Comparison of ENCODE assay signal across 17 mouse cellular contexts in the genomic region with DNA sequence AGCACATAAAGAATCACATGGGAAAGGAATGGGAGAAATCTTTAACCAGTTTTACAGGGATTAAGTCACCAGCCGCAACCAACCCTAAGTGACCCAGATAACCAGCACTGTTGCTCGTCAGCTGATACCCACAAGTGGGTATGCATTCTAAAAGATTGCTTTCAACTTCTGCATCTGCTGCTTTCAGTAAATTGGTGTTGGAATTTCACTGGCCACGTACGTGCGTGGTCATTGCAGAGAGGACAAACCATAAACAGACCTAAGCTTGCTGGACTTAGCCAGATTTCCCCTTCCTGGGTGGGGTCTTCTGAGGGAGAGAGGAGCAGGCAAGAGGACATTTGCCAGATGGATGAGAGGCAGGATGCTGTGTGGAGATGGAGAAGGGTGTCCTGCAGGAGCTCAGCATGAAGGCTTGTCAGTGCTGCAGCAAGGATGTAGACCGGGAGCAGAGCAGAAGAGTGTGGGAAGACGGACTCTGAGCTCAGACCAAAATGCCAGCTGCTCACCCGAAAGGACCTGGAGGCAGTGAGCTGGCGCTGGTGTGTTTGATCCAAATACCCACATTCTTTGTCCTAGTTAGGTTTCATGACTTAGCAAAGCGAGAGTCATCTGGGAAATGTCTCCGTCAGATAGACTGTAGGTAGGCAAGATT. TPM values are rescaled to one million over a fixed set of nuclear protein-coding genes. Genes with fewer than 3 reads are reported as not detected.
DNase-seq lines count a peak whose midpoint lies in the region; ATAC-seq and TF ChIP-seq lines count a peak whose summit lies in the region.
"Had no signal": no experiment of that assay in that cellular context is flagged by ENCODE, and none has a peak within 500 bp of the region (broad histone marks: within the 10 kb centered on the region; RNA-seq: fewer than 3 reads in every experiment).

No protein-coding gene starts in this region.

- H3K27me3 ChIP-seq in embryonic facial prominence, embryonic 14.5 days (replicated peaks; ENCODE audit: control insufficient read depth, insufficient read depth, low read length): no peaks in the 10 kb centered on the region
- no peaks in the 10 kb centered on the region for H3K27me3 ChIP-seq in embryonic facial prominence, embryonic 10.5 days (replicated peaks; ENCODE audit: low read depth, poor library complexity, severe bottlenecking)
- no peaks in the 10 kb centered on the region for H3K27me3 ChIP-seq in liver, adult 2 months (ENCODE audit: control insufficient read depth, insufficient read depth, low read length)
- no peaks in the 10 kb centered on the region for H3K27me3 ChIP-seq in liver, embryonic 11.5 days (replicated peaks; ENCODE audit: control insufficient read depth, insufficient read depth, low read length)
- no peaks in the 10 kb centered on the region for H3K27me3 ChIP-seq in intestine, embryonic 16.5 days (replicated peaks; ENCODE audit: control insufficient read depth, insufficient read depth, low read length)
- peaks cover 6% of the 10 kb centered on the region; the same call in 1 of the 2 replicates for H3K27me3 ChIP-seq in heart, embryonic 10.5 days (ENCODE audit: insufficient read depth, poor library complexity, severe bottlenecking)
- H3K27me3 ChIP-seq in hindbrain, embryonic 12.5 days: no peaks in the 10 kb centered on the region
- H3K27me3 ChIP-seq: midbrain, embryonic 15.5 days; neural tube, embryonic 13.5 days had no signal

- no peak overlapping the region for H3K4me3 ChIP-seq in embryonic facial prominence, embryonic 14.5 days (ENCODE audit: low read depth, low read length)
- no peak overlapping the region for H3K4me3 ChIP-seq in embryonic facial prominence, embryonic 10.5 days
- no peak overlapping the region for H3K4me3 ChIP-seq in liver, adult 2 months (ENCODE audit: insufficient read depth, low read depth, low read length)
- H3K4me3 ChIP-seq in liver, embryonic 11.5 days (ENCODE audit: low read depth, low read length): no peak overlapping the region
- H3K4me3 ChIP-seq in intestine, embryonic 16.5 days (ENCODE audit: low read length): no peak overlapping the region
- H3K4me3 ChIP-seq in heart, embryonic 10.5 days: no peak overlapping the region
- no peak overlapping the region for H3K4me3 ChIP-seq in hindbrain, embryonic 12.5 days
- H3K4me3 ChIP-seq: heart, adult 2 months; midbrain, embryonic 15.5 days; neural tube, embryonic 13.5 days had no signal

- H3K36me3 ChIP-seq in embryonic facial prominence, embryonic 14.5 days (ENCODE audit: control insufficient read depth, insufficient read depth, low read length): no peaks in the 10 kb centered on the region
- H3K36me3 ChIP-seq in embryonic facial prominence, embryonic 10.5 days (replicated peaks): no peaks in the 10 kb centered on the region; the same call in 1 of the 2 replicates
- H3K36me3 ChIP-seq in liver, adult 2 months (ENCODE audit: control insufficient read depth, insufficient read depth, low read length): 0 out of 2 replicates have a peak, but pooled peaks cover 5% of the 10 kb centered on the region
- no peaks in the 10 kb centered on the region for H3K36me3 ChIP-seq in liver, embryonic 11.5 days (ENCODE audit: control insufficient read depth, insufficient read depth, low read length)
- H3K36me3 ChIP-seq in intestine, embryonic 16.5 days (ENCODE audit: control insufficient read depth, insufficient read depth, low read length): no peaks in the 10 kb centered on the region
- H3K36me3 ChIP-seq in heart, embryonic 10.5 days: no peaks in the 10 kb centered on the region
- H3K36me3 ChIP-seq in hindbrain, embryonic 12.5 days: peaks cover 21% of the 10 kb centered on the region
- H3K36me3 ChIP-seq: G1E had no signal

- no peak overlapping the region for H3K9ac ChIP-seq in embryonic facial prominence, embryonic 14.5 days (ENCODE audit: low read depth, low read length)
- no peak overlapping the region for H3K9ac ChIP-seq in liver, adult 2 months (ENCODE audit: low read depth, low read length)
- H3K9ac ChIP-seq in liver, embryonic 11.5 days (ENCODE audit: low read depth, low read length): no peak overlapping the region
- no peak overlapping the region; the same call in 1 of the 2 replicates for H3K9ac ChIP-seq in intestine, embryonic 16.5 days (ENCODE audit: low read depth, low read length)
- no peak overlapping the region for H3K9ac ChIP-seq in hindbrain, embryonic 12.5 days
- H3K9ac ChIP-seq: midbrain, embryonic 15.5 days; neural tube, embryonic 13.5 days had no signal

- no peak overlapping the region for H3K4me2 ChIP-seq in embryonic facial prominence, embryonic 14.5 days (ENCODE audit: low read depth, low read length)
- no peak overlapping the region for H3K4me2 ChIP-seq in liver, embryonic 11.5 days
- H3K4me2 ChIP-seq in intestine, embryonic 16.5 days (ENCODE audit: low read depth, low read length): no peak overlapping the region
- H3K4me2 ChIP-seq in hindbrain, embryonic 12.5 days (replicated peaks): no peak overlapping the region
- H3K4me2 ChIP-seq: midbrain, embryonic 15.5 days; neural tube, embryonic 13.5 days had no signal

- H3K79me2 ChIP-seq in liver, adult 2 months (ENCODE audit: control insufficient read depth, insufficient read depth, low read length): no peaks in the 10 kb centered on the region

- DNase-seq in embryonic facial prominence, embryonic 14.5 days (ENCODE audit: low spot score): no peak
- no peak for DNase-seq in embryonic facial prominence, embryonic 10.5 days (ENCODE audit: low spot score)
- peak; percentile 76 for DNase-seq in liver, adult 2 months (ENCODE audit: extremely low read depth, low read depth, low spot score)
- no peak for DNase-seq in liver, embryonic 11.5 days (ENCODE audit: low spot score)
- peak; percentile 83 for DNase-seq in brain, adult 2 months (ENCODE audit: low read depth, low spot score)
- no peak for DNase-seq in heart, embryonic 10.5 days (ENCODE audit: low spot score)
- DNase-seq: adrenal gland, postnatal 36 days; B cell, adult 2 months; heart, adult 2 months; lung, adult 18-20 months; thymus, postnatal 36 days had no signal

- no peak for TF ChIP-seq POLR2A in liver, adult 2 months (IDR thresholded peaks at IDR 0.05; ENCODE audit: extremely low read depth, insufficient read depth, low read length)

- no peak for TF ChIP-seq CTCF in liver, adult 2 months (IDR thresholded peaks at IDR 0.05; ENCODE audit: low read depth, low read length)

- H3K4me1 ChIP-seq in embryonic facial prominence, embryonic 14.5 days (ENCODE audit: control insufficient read depth, insufficient read depth, low read length): peaks cover 17% of the 10 kb centered on the region
- peaks cover 14% of the 10 kb centered on the region for H3K4me1 ChIP-seq in embryonic facial prominence, embryonic 10.5 days
- H3K4me1 ChIP-seq in liver, adult 2 months (ENCODE audit: control insufficient read depth, insufficient read depth, low read length): peaks cover 25% of the 10 kb centered on the region
- no peaks in the 10 kb centered on the region for H3K4me1 ChIP-seq in liver, embryonic 11.5 days (replicated peaks; ENCODE audit: control insufficient read depth, insufficient read depth, low read length)
- H3K4me1 ChIP-seq in intestine, embryonic 16.5 days (ENCODE audit: control insufficient read depth, insufficient read depth, low read length): peaks cover 22% of the 10 kb centered on the region
- peaks cover 28% of the 10 kb centered on the region for H3K4me1 ChIP-seq in heart, embryonic 10.5 days
- H3K4me1 ChIP-seq in hindbrain, embryonic 12.5 days: no peaks in the 10 kb centered on the region
- H3K4me1 ChIP-seq: midbrain, embryonic 15.5 days; neural tube, embryonic 13.5 days had no signal

- peak; percentile 14; the same call in 1 of the 2 replicates for ATAC-seq in embryonic facial prominence, embryonic 14.5 days (ENCODE audit: low read depth)
- no peak for ATAC-seq in liver, embryonic 11.5 days (replicated peaks; ENCODE audit: low FRiP score)
- ATAC-seq in intestine, embryonic 16.5 days: peak; percentile 62
- ATAC-seq in hindbrain, embryonic 12.5 days (ENCODE audit: low FRiP score): no peak
- ATAC-seq: forebrain, embryonic 16.5 days; midbrain, embryonic 15.5 days had no signal

- H3K27ac ChIP-seq in embryonic facial prominence, embryonic 14.5 days (replicated peaks; ENCODE audit: low read depth, low read length): no peak overlapping the region
- no peak overlapping the region for H3K27ac ChIP-seq in embryonic facial prominence, embryonic 10.5 days (replicated peaks)
- H3K27ac ChIP-seq in liver, adult 2 months (replicated peaks; ENCODE audit: insufficient read depth, low read depth, low read length): peak overlapping the region; percentile 42
- H3K27ac ChIP-seq in liver, embryonic 11.5 days (ENCODE audit: low read depth, low read length): no peak overlapping the region
- H3K27ac ChIP-seq in intestine, embryonic 16.5 days (ENCODE audit: low read length): peak overlapping the region; percentile 69
- H3K27ac ChIP-seq in heart, embryonic 10.5 days: no peak overlapping the region
- H3K27ac ChIP-seq in hindbrain, embryonic 12.5 days: no peak overlapping the region
- H3K27ac ChIP-seq: heart, adult 2 months; midbrain, embryonic 15.5 days; neural tube, embryonic 13.5 days had no signal

- no peaks in the 10 kb centered on the region for H3K9me3 ChIP-seq in embryonic facial prominence, embryonic 14.5 days (ENCODE audit: control insufficient read depth, low read length)
- H3K9me3 ChIP-seq in embryonic facial prominence, embryonic 10.5 days: no peaks in the 10 kb centered on the region
- H3K9me3 ChIP-seq in liver, embryonic 11.5 days (ENCODE audit: control insufficient read depth, low read length): no peaks in the 10 kb centered on the region
- H3K9me3 ChIP-seq in intestine, embryonic 16.5 days (ENCODE audit: control insufficient read depth, low read length): no peaks in the 10 kb centered on the region; the same call in 1 of the 2 replicates
- no peaks in the 10 kb centered on the region for H3K9me3 ChIP-seq in heart, embryonic 10.5 days
- H3K9me3 ChIP-seq in hindbrain, embryonic 12.5 days (replicated peaks): no peaks in the 10 kb centered on the region
- H3K9me3 ChIP-seq: G1E; midbrain, embryonic 15.5 days; neural tube, embryonic 13.5 days had no signal

- 65% methylated on average over 11 of the region's 11 CpGs for WGBS in embryonic facial prominence, embryonic 14.5 days
- WGBS in embryonic facial prominence, embryonic 10.5 days: 81% methylated on average over 11 of the region's 11 CpGs
- WGBS in liver, adult 2 months: 34% methylated on average over 11 of the region's 11 CpGs
- 73% methylated on average over 11 of the region's 11 CpGs for WGBS in liver, embryonic 11.5 days
- WGBS in intestine, embryonic 16.5 days: 65% methylated on average over 11 of the region's 11 CpGs
- 62% methylated on average over 11 of the region's 11 CpGs for WGBS in heart, embryonic 10.5 days
- WGBS in hindbrain, embryonic 12.5 days: 87% methylated on average over 11 of the region's 11 CpGs

RNA-seq across cellular contexts. Expression of gene Morc3, which starts 34.0 kb away (rescaled TPM):
- 31.1 and 32.1 TPM in 2 replicates for polyA plus RNA-seq in embryonic facial prominence, embryonic 14.5 days (2014; fragmentation: Nextera tagmentation; extraction: Ambion mirVana)
- polyA plus RNA-seq in embryonic facial prominence, embryonic 10.5 days (2016; fragmentation: Nextera tagmentation; extraction: Ambion mirVana): 29.1 and 31.5 TPM in 2 replicates
- 22.9 and 26.8 TPM in 2 replicates for total RNA-seq in liver, adult 2 months (2014; rRNA removed)
- polyA plus RNA-seq in liver, adult 2 months (2012; rRNA removed): 2.7 and 3.1 TPM in 2 replicates
- 37.0 and 37.6 TPM in 2 replicates for polyA plus RNA-seq in liver, embryonic 11.5 days (2014; fragmentation: Nextera tagmentation; extraction: Ambion mirVana)
- polyA plus RNA-seq in intestine, embryonic 16.5 days (2015; fragmentation: Nextera tagmentation; extraction: Ambion mirVana): 26.9 and 33.3 TPM in 2 replicates
- 24.7 and 28.1 TPM in 2 replicates for polyA plus RNA-seq in heart, embryonic 10.5 days (2016; fragmentation: Nextera tagmentation; extraction: Ambion mirVana)
- 33.4 and 43.7 TPM in 2 replicates for polyA plus RNA-seq in hindbrain, embryonic 12.5 days (2016; fragmentation: Nextera tagmentation; extraction: Ambion mirVana)

Comparison
In these comparisons a context has a peak if more than half of its experiments do, and no peak if none do; other contexts are left out.
1. DNase-seq: peak in liver, adult 2 months (single experiment) and brain, adult 2 months (single experiment); none in embryonic facial prominence, embryonic 14.5 days (single experiment), embryonic facial prominence, embryonic 10.5 days (single experiment), liver, embryonic 11.5 days (single experiment) and heart, embryonic 10.5 days (single experiment).
2. H3K27ac ChIP-seq: peak in liver, adult 2 months (single experiment) and intestine, embryonic 16.5 days (single experiment); none in embryonic facial prominence, embryonic 14.5 days (single experiment), embryonic facial prominence, embryonic 10.5 days (single experiment), liver, embryonic 11.5 days (single experiment), heart, embryonic 10.5 days (single experiment) and hindbrain, embryonic 12.5 days (single experiment).
3. ATAC-seq: peak in embryonic facial prominence, embryonic 14.5 days (single experiment) and intestine, embryonic 16.5 days (single experiment); none in liver, embryonic 11.5 days (single experiment) and hindbrain, embryonic 12.5 days (single experiment).